Mouse (Mus musculus): ENCODE measurements around the gene Olfr796.

The Olfr796 gene

GRCm38 (mm10) chr10:129612470-129612869 is at the start of gene Olfr796:
Olfr796 (minus strand) TSS chr10:129612570.
- DNase-seq (ENCODE audit: low read depth, low spot score), result no peak

- no peak for DNase-seq (ENCODE audit: low read depth, low spot score)
These were observed 45.0 kb upstream of the Olfr796 start, which contains the start of gene Olfr800 for GRCm38 (mm10) chr10:129657394-129657793. Olfr800 (plus strand) TSS chr10:129657694.

- DNase-seq (ENCODE audit: low read depth, low spot score), result no peak
These were observed 39.4 kb upstream of the Olfr796 start for GRCm38 (mm10) chr10:129651763-129652162.

DNA sequence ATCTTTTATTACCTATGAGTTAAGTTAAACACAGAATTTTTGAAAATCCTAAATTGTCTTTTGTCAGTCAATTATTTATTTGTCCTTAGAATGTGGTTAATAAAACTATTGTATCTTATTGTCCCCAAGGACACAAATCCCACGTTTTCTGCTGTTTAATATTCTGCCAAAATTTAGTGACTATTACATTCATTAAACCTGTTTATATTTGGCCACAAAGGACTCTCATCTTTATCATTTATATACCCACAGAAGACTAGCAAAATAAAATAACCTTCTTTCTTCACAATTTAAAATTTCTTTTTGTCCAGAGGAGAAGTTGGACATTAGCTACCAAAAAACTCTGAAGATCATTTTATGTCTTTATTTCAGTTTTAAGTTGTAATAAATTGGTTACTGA is 24.8 kb upstream of the Olfr796 start, which contains the start of gene Olfr799:
TSS of gene Olfr799 (plus strand) at position 301 of the 400 bp plus-strand sequence.
- no peak for DNase-seq (ENCODE audit: low read depth, low spot score)

DNA sequence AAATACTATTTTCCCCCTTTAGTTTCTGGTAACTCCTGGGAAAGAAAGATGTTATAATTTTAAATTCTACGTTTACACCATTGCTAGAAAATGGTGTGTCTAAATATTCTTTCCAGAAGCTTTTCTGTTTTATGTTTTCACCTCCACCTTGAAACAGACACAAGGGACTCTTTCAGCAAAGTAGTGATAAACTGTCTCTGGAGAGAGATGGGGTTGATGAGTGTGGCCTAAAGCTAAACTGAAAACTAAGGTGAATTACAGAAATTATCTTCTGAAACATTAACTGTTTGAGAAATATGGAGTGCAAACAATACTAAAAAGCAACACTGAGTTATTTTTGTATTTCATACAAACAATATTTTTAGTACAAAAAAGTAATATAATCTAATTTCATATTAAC is 15.5 kb upstream of the Olfr796 start, which contains the start of gene Olfr798:
TSS of gene Olfr798 (minus strand) at position 101 of the 400 bp plus-strand sequence.
- no peak for DNase-seq (ENCODE audit: low read depth, low spot score)

GRCm38 (mm10) chr10:129623251-129623650 is 10.9 kb upstream of the Olfr796 start:
- no peak for DNase-seq (ENCODE audit: low read depth, low spot score)

GRCm38 (mm10) chr10:129621724-129622123 is 9.4 kb upstream of the Olfr796 start:
- no peak for DNase-seq (ENCODE audit: low read depth, low spot score)

- DNase-seq (ENCODE audit: low read depth, low spot score), result no peak
These were observed 35.3 kb downstream of the Olfr796 start for GRCm38 (mm10) chr10:129577066-129577465.

DNA sequence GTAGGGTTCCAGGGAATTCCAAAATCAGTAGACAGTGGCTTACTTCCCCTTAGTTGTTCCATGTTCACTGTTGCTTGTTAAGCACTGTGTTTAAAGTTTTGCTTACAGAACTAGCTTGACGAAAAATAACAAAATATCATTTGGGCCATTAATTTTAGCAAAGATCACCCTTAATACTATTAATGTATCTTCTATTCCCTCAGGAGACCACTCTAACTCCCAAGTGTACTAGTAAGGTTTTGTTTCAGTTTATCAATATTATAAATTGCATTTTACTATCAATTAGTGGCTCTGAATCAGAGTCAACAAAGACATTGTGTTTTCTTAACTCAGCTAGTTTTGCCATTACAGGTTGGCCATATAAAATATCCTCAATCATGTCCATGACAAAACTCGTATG is 45.0 kb downstream of the Olfr796 start, which contains the start of gene Olfr794:
TSS of gene Olfr794 (plus strand) at position 301 of the 400 bp plus-strand sequence.
- DNase-seq (ENCODE audit: low read depth, low spot score), result no peak

Data from WW6 (cell line).